Mouse (Mus musculus): ENCODE results near the gene Sgf29. TPM values are rescaled to one million over a fixed set of nuclear protein-coding genes. Genes with fewer than 3 reads are reported as not detected.

The Sgf29 gene
- 107 TPM for polyA plus RNA-seq (2017; shearing (Covaris generic))

DNA sequence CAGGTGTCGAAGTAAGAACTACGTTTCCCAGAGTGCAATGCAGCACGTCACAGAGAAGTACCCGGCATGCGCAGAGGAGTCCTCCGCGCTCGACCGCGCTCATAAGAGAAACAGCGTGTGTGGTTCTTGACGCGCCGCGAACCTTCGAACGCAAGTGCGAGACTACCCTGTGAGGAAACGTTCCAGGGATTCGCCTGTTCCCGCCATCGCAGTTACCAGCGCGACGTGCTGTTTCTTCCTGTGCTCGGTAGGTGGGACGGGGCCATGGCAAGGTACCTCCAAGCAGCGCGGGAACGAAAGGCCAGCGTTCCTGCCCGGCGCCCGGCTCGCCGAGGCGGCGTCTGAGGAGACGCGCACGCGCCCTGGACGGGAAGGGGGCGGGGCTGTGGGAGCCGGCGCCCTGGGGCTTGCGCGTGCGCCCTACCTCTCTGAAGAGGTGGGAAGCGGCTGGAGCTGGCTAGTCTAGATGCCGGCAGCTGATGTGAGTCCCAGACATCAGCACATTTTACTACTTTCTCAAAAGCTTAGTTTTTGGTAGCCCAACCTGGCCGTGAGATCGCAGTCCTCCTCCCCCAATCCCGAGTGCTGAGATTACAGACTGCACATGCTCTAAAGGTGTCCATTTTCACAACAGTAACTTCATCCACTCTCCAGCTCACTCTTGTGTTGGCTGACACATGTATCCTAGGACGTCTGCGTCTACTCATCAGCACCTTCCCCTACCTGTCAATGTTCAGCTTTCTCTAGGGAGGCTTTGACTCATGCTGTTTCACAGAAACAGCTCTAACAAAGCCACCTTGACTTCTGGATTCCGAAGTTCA, at the start of gene Sgf29:
Sgf29 (plus strand) TSS at position 79 of the 821 bp plus-strand sequence.

DNA sequence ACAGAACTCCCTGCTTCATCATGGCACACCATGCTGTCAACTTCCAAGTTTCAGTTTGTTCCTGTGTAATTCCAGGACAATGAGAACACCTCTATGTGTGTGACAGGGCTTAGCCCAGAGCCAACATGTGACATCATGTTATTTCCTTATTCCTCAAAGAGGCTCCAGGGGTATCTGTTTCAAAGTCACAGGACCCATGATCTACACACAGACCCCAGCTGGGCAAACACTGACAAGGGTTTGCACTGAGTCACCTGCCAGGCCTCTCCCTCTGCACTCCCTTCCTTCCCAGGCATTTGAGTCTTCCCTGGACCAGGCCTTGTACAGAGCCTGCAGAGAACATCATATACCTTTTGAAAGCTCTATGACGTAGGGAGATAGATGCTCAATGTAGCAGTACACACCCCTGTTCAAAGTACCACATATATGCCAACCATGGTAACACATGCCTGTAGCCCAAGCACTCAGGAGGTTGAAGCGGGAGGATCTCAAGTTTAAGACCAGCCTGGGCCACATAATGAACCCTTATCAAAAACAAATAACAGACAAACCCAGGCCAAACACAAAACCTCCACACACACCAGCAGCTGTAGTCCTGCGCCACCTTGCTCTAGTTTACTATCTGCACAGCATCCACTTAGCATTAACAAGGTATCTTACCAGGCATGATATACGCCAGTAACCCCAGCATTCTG, 18.1 kb upstream of the Sgf29 start, which contains the start of gene Nupr1:
Nupr1 (minus strand) TSS at position 38 of the 695 bp plus-strand sequence.

DNA sequence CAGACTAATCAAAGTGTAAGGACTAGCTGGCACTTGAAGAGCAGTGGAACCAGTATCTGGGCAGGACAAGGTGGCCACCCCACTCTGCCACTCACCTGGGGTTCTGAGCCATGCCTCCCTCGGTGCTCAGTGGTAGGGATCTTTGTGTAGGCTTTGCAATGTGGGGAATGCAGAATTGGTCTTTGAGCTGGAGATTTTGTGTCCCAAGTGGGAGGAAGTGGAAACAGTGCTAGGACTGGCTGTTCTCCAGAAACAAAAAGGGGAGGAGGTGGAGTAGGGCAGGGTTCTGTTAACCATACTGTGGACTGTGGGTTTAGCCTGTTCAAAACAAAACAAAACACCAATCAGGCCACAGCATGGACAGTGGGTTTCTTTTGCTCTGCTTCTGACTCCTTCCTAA, 27.1 kb downstream of the Sgf29 start, which contains the start of gene Sult1a1:
Sult1a1 (minus strand) TSS at position 226 of the 400 bp plus-strand sequence.

DNA sequence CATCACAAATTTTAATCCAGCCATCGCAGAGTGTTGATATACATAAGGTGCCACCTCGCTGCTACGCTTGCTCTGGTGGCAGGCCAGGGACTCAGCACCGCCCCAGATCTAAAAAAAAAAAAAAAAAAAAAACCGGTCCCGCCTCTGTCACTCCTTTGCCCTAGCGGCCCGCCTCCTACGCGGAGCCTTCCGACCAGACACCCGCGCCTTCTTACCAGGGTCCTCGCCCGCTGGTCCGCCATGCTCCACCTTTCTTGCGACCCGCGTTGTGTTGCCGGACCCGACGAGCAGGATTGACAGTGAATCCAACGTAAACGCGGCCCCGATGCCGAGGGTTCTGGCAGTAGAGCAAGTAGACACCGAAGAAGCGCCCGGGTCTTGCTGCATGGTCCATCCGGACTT, 46.1 kb downstream of the Sgf29 start, which contains the start of gene Bola2:
Bola2 (plus strand) TSS at position 192 of the 402 bp plus-strand sequence.

DNA sequence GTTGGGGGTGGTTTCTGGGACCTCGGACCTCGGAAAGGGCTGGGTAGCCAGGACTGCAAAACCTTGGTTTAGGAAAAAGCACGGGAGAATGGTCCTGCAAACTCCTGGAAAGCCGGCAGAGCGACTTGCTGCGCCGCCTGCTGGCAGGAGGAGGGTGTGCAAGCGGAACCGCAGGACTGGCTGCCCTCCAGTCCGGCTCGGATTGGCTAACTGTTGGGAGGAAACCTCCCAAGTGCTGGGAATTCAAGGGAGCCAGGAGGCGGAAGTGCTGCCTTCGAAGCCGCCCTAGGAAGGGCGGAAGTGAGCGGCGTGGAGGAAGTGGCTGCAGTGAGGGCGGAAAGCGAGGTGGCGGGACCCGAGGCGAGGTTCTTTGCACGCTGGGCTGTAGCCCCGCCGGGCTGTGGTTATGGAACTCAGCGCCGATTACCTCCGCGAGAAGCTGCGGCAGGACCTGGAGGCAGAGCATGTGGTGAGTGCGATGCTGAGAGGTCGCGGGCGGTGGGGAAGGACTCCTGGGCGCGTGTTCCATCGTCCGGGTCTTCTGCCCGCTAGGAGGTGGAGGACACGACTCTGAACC, 46.6 kb downstream of the Sgf29 start, which contains the start of gene Slx1b:
Slx1b (minus strand) TSS at position 154 of the 577 bp plus-strand sequence.

DNA sequence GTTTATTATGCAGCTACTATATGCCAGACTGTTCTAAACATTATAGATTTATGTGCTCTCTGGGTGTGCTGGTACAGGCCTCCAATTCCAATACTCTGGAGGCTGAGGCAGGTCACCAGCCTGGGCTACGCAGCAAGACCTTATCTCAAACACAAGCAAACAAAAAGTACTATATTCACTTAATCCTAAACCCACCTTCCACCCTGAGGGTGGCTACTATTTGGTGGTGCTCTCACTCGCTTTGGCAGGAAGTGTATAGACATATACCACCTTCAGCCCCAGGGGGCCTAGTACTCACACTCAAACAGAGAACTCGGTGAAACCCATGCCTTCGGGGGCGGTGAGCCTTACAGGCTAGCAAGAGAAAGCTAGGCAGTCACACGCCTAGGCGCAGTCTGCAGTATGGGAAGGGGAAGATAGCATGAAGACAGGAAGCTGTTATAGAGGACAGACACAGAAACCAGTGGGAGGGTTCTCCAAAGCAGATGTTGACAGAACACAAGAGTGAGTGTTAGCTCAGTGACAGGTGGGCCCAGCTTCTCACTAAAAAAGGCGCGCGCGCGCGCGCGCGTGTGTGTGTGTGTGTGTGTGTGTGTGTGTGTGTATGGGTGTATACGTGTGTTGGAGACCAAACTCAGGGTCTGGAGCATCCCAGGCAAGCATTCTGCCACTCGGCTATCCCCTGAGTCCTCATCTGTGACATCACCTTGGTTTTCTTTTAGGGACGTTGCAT, 58.5 kb downstream of the Sgf29 start, which contains the start of gene Coro1a:
Coro1a (minus strand) TSS at position 346 of the 733 bp plus-strand sequence.

Other genes starting within 250 kb of the Sgf29 start
- 5.3 TPM for gene Cd19, start 234.4 kb upstream of the Sgf29 start, polyA plus RNA-seq (2017; shearing (Covaris generic))
- 70.8 TPM for gene Rabep2, start 220.6 kb upstream of the Sgf29 start, polyA plus RNA-seq (2017; shearing (Covaris generic))
- gene Atp2a1, start 186.2 kb upstream of the Sgf29 start, polyA plus RNA-seq (2017; shearing (Covaris generic)): 0.24 TPM
- gene Sh2b1, start 173.9 kb upstream of the Sgf29 start, polyA plus RNA-seq (2017; shearing (Covaris generic)): 43.4 TPM
- gene Tufm, start 161.9 kb upstream of the Sgf29 start, polyA plus RNA-seq (2017; shearing (Covaris generic)): 130 TPM
- gene Atxn2l, start 145.9 kb upstream of the Sgf29 start, polyA plus RNA-seq (2017; shearing (Covaris generic)): 36.5 TPM
- gene Eif3c, start 82.9 kb upstream of the Sgf29 start, polyA plus RNA-seq (2017; shearing (Covaris generic)): 223 TPM
- gene Apobr, start 64.4 kb upstream of the Sgf29 start, polyA plus RNA-seq (2017; shearing (Covaris generic)): 3.6 TPM
- gene Cln3, start 63.5 kb upstream of the Sgf29 start, polyA plus RNA-seq (2017; shearing (Covaris generic)): 123 TPM
- gene Il27, start 54.4 kb upstream of the Sgf29 start, polyA plus RNA-seq (2017; shearing (Covaris generic)): not detected
- gene Nupr1, start 18.4 kb upstream of the Sgf29 start, polyA plus RNA-seq (2017; shearing (Covaris generic)): not detected
- gene Sult1a1, start 27.1 kb downstream of the Sgf29 start, polyA plus RNA-seq (2017; shearing (Covaris generic)): 1.3 TPM
- 125 TPM for gene Bola2, start 46.1 kb downstream of the Sgf29 start, polyA plus RNA-seq (2017; shearing (Covaris generic))
- 10.3 TPM for gene Slx1b, start 46.5 kb downstream of the Sgf29 start, polyA plus RNA-seq (2017; shearing (Covaris generic))
- 3,429 TPM for gene Coro1a, start 58.5 kb downstream of the Sgf29 start, polyA plus RNA-seq (2017; shearing (Covaris generic))
- gene Mapk3, start 110.3 kb downstream of the Sgf29 start, polyA plus RNA-seq (2017; shearing (Covaris generic)): 33.0 TPM
- 1.9 TPM for gene Gdpd3, start 117.0 kb downstream of the Sgf29 start, polyA plus RNA-seq (2017; shearing (Covaris generic))
- gene Ypel3, start 127.6 kb downstream of the Sgf29 start, polyA plus RNA-seq (2017; shearing (Covaris generic)): 379 TPM
- 4.7 TPM for gene Tbx6, start 132.2 kb downstream of the Sgf29 start, polyA plus RNA-seq (2017; shearing (Covaris generic))
- gene Ppp4c, start 143.2 kb downstream of the Sgf29 start, polyA plus RNA-seq (2017; shearing (Covaris generic)): 458 TPM
- gene Fam57b, start 148.4 kb downstream of the Sgf29 start, polyA plus RNA-seq (2017; shearing (Covaris generic)): not detected
- gene 4930451I11Rik, start 182.3 kb downstream of the Sgf29 start, polyA plus RNA-seq (2017; shearing (Covaris generic)): not detected
- gene Doc2a, start 198.1 kb downstream of the Sgf29 start, polyA plus RNA-seq (2017; shearing (Covaris generic)): not detected
- 18.3 TPM for gene Hirip3, start 212.7 kb downstream of the Sgf29 start, polyA plus RNA-seq (2017; shearing (Covaris generic))
- gene Ino80e, start 213.1 kb downstream of the Sgf29 start, polyA plus RNA-seq (2017; shearing (Covaris generic)): 103 TPM
- gene Taok2, start 235.4 kb downstream of the Sgf29 start, polyA plus RNA-seq (2017; shearing (Covaris generic)): 71.5 TPM